Mouse (Mus musculus): ENCODE results near the gene Anxa11.
A peak's percentile ranks its signal among the peaks of the same experiment; 100 is the strongest.
"Not testable (repeated sequence)": the region's sequence is repeated elsewhere in the genome, so short reads cannot be mapped to it uniquely, and the experiment has no call there.

Gene Anxa11

DNA sequence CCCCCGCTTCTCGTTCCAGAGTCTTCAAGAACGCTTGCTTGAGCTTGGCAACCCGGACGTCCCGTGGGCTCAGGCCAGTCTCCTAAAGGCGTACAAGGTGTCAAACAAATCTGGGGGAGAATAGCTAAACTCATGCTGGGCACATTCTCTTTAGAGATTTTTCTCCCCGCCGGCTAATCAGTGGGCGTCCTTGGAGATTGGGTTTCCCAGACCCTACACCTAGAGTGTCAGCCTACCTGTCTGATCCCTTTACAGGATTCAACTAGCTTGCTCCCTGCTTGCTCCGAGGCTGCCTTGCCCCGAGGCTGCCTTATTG, 690 bp downstream of the Anxa11 start:
- no peak for DNase-seq

DNA sequence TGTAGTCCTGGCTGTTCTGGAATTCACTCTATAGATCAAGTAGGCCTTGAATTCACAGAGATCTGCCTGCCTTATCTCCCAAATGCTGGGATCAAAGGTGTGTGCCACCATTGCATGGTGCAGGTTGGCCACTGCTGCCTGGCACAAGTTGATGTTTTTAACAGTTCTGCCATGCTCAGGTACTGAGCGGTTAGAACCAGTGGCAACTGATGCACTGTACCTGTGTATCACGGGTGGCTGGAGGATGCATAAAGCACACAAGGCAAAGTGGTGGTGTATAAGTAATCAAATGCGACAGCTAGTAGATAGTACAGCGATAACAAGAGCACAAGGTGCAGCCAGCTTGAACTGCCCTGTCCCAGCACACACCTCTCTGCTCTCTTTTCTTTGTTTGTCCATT, 2.4 kb downstream of the Anxa11 start:
- no peak for DNase-seq

DNA sequence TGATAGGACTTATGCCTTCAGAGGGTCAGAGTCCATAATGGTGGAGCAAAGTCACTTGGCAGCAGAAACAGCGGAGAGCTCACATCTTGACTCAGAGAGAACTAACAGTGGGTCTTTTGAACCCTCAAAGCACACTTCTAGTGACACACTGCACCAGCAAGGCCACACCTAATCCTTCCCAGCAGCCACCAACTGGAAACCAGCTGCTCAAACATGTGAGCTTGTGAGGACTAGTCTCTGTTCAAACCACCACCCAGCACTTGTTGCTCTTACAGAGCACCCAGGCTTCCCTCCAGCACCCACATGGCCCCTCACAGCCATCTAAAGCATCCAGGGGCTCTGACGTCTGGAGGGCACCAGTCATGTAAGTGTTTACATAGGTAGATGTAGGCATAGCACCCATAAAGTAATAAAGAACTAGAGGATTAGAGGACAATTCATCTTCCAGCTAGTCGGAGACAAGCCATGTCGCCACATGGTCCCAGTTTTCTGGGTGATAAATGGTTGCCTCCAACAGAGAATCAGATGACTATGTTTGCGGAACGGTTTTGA, 4.0 kb downstream of the Anxa11 start:
- DNase-seq: no peak

- DNase-seq: no peak
These were observed 4.6 kb downstream of the Anxa11 start for GRCm38 (mm10) chr14:25846516-25846915.

GRCm38 (mm10) chr14:25847660-25848059, 5.7 kb downstream of the Anxa11 start:
- no peak for DNase-seq

GRCm38 (mm10) chr14:25848237-25848636, 6.3 kb downstream of the Anxa11 start:
- DNase-seq: no peak

DNA sequence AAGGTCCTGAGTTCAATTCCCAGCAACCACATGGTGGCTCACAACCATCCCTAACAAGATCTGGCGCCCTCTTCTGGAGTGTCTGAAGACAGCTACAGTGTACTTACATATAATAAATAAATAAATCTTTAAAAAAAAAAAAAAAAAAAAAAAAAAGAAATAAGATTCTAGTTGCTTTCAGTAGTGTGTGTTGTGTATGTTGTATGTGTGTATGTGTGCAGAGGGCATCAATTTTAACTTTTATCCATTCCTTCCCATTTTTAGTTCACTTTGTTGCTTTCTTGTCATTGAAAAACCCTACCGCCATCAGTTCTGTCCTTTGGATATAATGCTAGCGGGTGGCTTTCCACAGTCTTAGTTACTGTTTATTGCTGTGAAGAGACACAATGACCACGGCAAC, 6.8 kb downstream of the Anxa11 start:
- not testable (repeated sequence) for DNase-seq

DNA sequence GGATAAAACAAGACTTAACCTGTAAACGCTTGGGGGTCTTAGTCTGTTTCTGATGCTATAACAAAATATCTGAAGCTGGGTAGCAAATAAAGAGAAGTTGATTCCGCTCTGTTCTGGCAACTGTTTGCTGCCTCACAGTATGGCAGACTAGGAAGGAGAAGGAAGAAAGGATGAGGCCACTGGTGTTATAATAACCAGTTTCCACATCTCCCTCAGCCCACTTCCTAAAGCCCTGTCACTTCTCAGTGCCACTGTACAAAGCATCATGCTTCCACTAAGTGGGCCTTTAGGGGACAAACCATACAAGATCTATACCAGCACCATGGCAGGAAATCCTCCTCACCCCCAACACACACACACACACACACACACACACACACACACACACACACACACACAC, 8.5 kb downstream of the Anxa11 start:
- no peak for DNase-seq

DNA sequence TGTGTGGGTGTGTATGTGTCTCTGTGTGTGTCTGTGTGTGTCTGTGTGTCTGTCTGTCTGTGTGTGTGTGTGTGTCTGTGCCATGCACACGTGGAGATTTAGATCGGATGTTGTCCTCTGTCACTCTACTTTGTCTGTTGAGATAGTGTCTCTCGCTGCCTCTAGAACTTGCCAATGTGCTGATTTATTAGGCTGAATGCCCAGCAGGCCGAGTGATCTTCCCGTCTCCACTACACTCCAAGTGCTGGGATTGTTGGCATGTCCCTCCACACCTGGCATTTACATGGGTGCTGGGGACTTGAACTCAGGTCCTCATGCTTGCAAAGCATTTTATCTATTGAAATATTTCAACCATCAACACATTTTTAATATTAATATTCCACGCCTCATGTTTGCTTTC, 9.2 kb downstream of the Anxa11 start:
- DNase-seq: no peak

GRCm38 (mm10) chr14:25852121-25852561, 10.2 kb downstream of the Anxa11 start:
- peak; percentile 74 for DNase-seq

- DNase-seq: no peak
These were observed 11.3 kb downstream of the Anxa11 start for GRCm38 (mm10) chr14:25853295-25853694.

DNA sequence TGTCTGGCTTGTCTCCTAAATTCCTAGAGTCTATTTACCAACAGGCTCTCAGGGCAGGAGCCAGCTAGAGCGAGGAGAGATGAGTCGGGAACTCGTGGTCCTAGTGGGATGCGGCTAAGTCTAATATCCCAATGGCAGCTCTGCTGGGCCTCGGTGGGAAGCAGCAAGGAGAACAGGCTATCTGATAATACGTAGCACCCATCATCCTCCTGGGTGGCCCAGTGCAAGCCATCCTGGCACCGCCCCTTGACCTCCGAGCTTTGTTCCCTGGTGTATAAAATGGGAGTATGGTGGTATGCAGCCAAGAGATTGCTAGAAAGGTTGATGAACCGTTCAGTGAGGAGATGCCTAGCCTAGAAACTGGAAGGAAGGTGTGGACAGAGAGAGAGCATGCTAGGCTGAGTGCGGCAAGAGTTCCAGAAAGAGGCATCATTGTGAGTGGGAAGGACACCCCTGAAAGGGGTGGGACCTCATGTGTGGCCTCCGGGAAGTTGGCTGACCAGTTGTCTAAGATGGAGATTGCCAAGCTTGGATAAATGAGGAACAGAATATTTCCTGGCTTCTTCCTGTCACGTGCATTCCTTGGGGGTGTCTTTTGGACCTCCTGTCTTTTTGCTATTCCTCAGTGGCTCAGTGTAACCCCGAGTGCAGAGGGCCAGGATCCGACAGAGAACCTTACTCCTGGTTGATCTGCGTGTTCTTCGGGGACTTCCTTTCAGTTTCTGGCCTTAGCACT, 11.9 kb downstream of the Anxa11 start:
- DNase-seq: no peak

GRCm38 (mm10) chr14:25855241-25855885, 13.4 kb downstream of the Anxa11 start:
- no peak for DNase-seq

GRCm38 (mm10) chr14:25857168-25857621, 15.2 kb downstream of the Anxa11 start:
- no peak for DNase-seq

DNA sequence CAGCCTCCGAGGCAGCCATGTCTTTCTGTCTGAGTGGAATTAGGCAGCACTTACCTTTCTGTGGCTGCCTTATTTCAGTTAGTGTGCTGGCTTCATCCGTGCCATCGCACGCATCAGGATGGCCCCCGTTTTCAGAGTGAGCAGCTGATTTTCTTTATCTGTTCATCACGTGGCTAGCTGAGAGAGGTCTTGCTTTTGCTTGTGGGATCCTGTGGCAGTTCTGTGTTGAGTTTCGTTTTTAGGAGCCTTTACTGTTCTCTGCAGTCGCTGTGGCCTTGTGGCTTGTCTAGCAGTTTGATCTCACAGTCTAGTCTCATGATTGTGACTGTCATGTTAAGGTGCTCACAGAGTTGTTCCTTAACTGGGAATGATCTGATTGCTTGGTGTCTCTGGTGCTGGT, 16.0 kb downstream of the Anxa11 start:
- DNase-seq: no peak

DNA sequence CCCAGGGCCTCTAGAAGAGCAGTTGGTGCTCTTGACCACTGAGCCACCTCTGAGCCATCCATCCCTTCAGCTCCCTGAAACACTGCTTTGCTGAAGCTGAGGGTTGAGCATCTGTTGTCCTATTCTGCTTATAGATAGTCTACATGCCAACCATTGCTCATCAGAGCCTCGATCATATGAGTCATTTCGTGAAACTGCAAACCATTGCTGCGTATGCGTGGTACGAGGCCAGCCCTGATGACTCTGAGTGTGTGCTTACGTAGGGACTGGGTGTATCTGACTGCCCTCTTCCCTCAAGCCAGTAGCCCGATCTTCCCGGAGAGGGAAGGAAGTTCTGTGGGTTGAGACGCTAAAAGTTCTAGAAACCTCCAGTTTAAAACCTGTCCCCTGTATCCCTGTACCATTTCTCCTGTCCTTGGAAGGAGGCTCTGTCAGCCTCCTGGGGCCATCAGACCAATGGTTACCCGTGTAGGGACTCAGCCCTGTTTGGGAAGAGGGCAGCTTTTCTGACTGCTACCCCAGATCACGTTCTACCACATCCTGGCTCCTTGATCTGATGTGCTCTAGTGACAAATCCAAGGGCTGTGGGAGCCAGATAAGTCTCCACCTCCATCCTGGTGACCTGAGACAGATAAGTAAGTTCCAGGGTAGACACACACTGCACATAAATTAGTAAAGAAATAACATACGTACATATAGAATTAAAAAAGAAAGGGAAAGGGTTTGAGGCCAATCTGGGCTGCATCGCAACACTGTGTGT, 20.0 kb downstream of the Anxa11 start:
- peak; percentile 54 for DNase-seq

GRCm38 (mm10) chr14:25863721-25864120, 21.8 kb downstream of the Anxa11 start:
- DNase-seq: no peak

DNA sequence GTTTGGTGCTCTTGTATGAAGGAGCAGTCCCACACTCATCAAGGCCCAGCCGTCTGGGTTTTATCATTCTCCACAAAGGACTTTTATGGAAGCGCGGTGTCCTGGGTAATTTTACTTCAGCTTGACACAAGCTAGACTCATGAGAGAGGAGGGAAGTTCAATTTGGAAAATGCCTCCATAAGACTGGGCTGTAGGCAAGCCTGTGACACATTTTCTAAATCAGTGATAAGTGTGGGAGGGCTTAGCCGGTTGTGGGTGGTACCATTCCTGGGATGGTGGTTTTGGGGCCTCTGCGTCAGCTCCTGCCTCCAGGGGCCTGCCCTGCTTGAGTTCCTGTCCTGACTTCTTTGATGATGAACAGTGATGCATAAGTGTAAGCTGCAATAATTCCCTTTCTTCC, 23.3 kb downstream of the Anxa11 start:
- DNase-seq: peak; percentile 43

GRCm38 (mm10) chr14:25866384-25866783, 24.4 kb downstream of the Anxa11 start:
- DNase-seq: no peak

- peak; percentile 31 for DNase-seq
These were observed 24.9 kb downstream of the Anxa11 start for GRCm38 (mm10) chr14:25866832-25867231.

GRCm38 (mm10) chr14:25867834-25868233, 25.9 kb downstream of the Anxa11 start:
- no peak for DNase-seq

DNA sequence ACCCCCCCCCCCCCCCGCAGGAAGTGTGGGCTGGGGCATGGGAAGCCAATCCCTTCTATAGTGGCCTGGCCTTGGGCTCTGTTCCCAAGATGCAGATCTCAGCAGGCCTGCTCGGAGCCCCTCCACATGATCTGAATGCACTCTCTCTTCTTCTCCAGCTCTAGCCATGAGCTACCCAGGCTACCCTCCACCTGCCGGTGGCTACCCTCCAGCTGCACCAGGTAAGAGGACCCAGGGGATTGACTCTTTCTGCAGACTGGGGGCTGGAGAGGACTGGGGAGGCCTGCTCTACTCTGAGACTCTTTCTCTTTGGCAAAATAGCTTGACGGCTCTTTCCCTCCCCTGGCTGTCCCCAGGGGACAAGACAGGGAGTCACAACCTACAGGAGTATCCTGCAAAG, 26.8 kb downstream of the Anxa11 start:
- no peak for DNase-seq

GRCm38 (mm10) chr14:25869135-25869878, 27.4 kb downstream of the Anxa11 start:
- DNase-seq: no peak
